13 mouse cellular contexts compared by ENCODE assay signal in genomic region chr15:101308440-101309348, GRCm38 (mm10). TPM values are rescaled to one million over a fixed set of nuclear protein-coding genes. Genes with fewer than 3 reads are reported as not detected.
A peak's percentile ranks its signal among the peaks of the same experiment; 100 is the strongest.
DNase-seq lines count a peak whose midpoint lies in the region; ATAC-seq and TF ChIP-seq lines count a peak whose summit lies in the region.
"Had no signal": no experiment of that assay in that cellular context is flagged by ENCODE, and none has a peak within 500 bp of the region (broad histone marks: within the 10 kb centered on the region; RNA-seq: fewer than 3 reads in every experiment).

No protein-coding gene starts in this region.

- H3K9me3 ChIP-seq in lung, embryonic 15.5 days = no peaks in the 10 kb centered on the region
- H3K9me3 ChIP-seq in embryonic facial prominence, embryonic 15.5 days (replicated peaks) = no peaks in the 10 kb centered on the region
- H3K9me3 ChIP-seq in intestine, postnatal 0 days (ENCODE audit: control insufficient read depth) = no peaks in the 10 kb centered on the region
- H3K9me3 ChIP-seq in kidney, embryonic 15.5 days (replicated peaks) = no peaks in the 10 kb centered on the region
- H3K9me3 ChIP-seq: liver, embryonic 15.5 days had no signal

- H3K79me2 ChIP-seq in macrophage (ENCODE audit: inconsistent target) = no peaks in the 10 kb centered on the region

- peaks cover 21% of the 10 kb centered on the region for H3K4me1 ChIP-seq in lung, embryonic 15.5 days
- H3K4me1 ChIP-seq in embryonic facial prominence, embryonic 15.5 days = peaks cover 9% of the 10 kb centered on the region
- H3K4me1 ChIP-seq in intestine, postnatal 0 days (replicated peaks; ENCODE audit: control insufficient read depth, insufficient read depth, low read length) = no peaks in the 10 kb centered on the region
- H3K4me1 ChIP-seq in kidney, embryonic 15.5 days = peaks cover 24% of the 10 kb centered on the region
- H3K4me1 ChIP-seq: liver, embryonic 15.5 days had no signal

- no peak overlapping the region for H3K4me2 ChIP-seq in lung, embryonic 15.5 days
- no peak overlapping the region for H3K4me2 ChIP-seq in embryonic facial prominence, embryonic 15.5 days (replicated peaks)
- H3K4me2 ChIP-seq in intestine, postnatal 0 days (replicated peaks; ENCODE audit: low read depth) = no peak overlapping the region
- no peak overlapping the region for H3K4me2 ChIP-seq in kidney, embryonic 15.5 days
- H3K4me2 ChIP-seq: liver, embryonic 15.5 days had no signal

- H3K27ac ChIP-seq in lung, embryonic 15.5 days = peak overlapping the region; percentile 53; the same call in 1 of the 2 replicates
- peak overlapping the region; percentile 39 for H3K27ac ChIP-seq in embryonic facial prominence, embryonic 15.5 days (replicated peaks)
- H3K27ac ChIP-seq in macrophage = peak overlapping the region; percentile 36
- H3K27ac ChIP-seq in intestine, postnatal 0 days (ENCODE audit: low read depth, low read length) = no peak overlapping the region
- H3K27ac ChIP-seq in kidney, embryonic 15.5 days = no peak overlapping the region
- H3K27ac ChIP-seq: hindbrain, postnatal 0 days; liver, embryonic 15.5 days had no signal

- WGBS in lung, embryonic 15.5 days = 47% methylated on average over 13 of the region's 13 CpGs
- WGBS in embryonic facial prominence, embryonic 15.5 days = 35% methylated on average over 13 of the region's 13 CpGs
- WGBS in macrophage (ENCODE audit: missing documents) = 47% methylated on average over 13 of the region's 13 CpGs
- 65% methylated on average over 13 of the region's 13 CpGs for WGBS in intestine, postnatal 0 days
- WGBS in kidney, embryonic 15.5 days = 56% methylated on average over 13 of the region's 13 CpGs

- H3K27me3 ChIP-seq in lung, embryonic 15.5 days = no peaks in the 10 kb centered on the region
- H3K27me3 ChIP-seq in embryonic facial prominence, embryonic 15.5 days = no peaks in the 10 kb centered on the region
- no peaks in the 10 kb centered on the region for H3K27me3 ChIP-seq in intestine, postnatal 0 days (replicated peaks; ENCODE audit: control insufficient read depth, insufficient read depth, low read length)
- no peaks in the 10 kb centered on the region for H3K27me3 ChIP-seq in kidney, embryonic 15.5 days
- H3K27me3 ChIP-seq: liver, embryonic 15.5 days; Patski had no signal

- 0 out of 2 replicates have a peak, but pooled peaks have one; percentile 6 for ATAC-seq in lung, embryonic 15.5 days (ENCODE audit: borderline replicate concordance, extremely low read depth, low FRiP score, low TSS enrichment)
- ATAC-seq in embryonic facial prominence, embryonic 15.5 days (ENCODE audit: insufficient number of reproducible peaks, low FRiP score, low TSS enrichment, low read depth) = no peak
- no peak for ATAC-seq in intestine, postnatal 0 days
- no peak for ATAC-seq in kidney, embryonic 15.5 days (replicated peaks; ENCODE audit: low FRiP score)
- ATAC-seq: hindbrain, postnatal 0 days; Patski had no signal

- DNase-seq in gastrocnemius, postnatal 25 days = peak; percentile 57
- no peak for DNase-seq in gastrocnemius, adult 8-10 months (ENCODE audit: low spot score in 2 of 2)
- no peak for DNase-seq in lung, postnatal 14 days
- DNase-seq: adrenal gland, postnatal 36 days had no signal

- no peaks in the 10 kb centered on the region for H3K36me3 ChIP-seq in lung, embryonic 15.5 days
- no peaks in the 10 kb centered on the region for H3K36me3 ChIP-seq in embryonic facial prominence, embryonic 15.5 days
- no peaks in the 10 kb centered on the region for H3K36me3 ChIP-seq in macrophage (ENCODE audit: inconsistent target)
- H3K36me3 ChIP-seq in intestine, postnatal 0 days (ENCODE audit: control insufficient read depth, insufficient read depth) = no peaks in the 10 kb centered on the region
- H3K36me3 ChIP-seq in kidney, embryonic 15.5 days = no peaks in the 10 kb centered on the region
- H3K36me3 ChIP-seq: liver, embryonic 15.5 days had no signal

- no peak overlapping the region for H3K4me3 ChIP-seq in lung, embryonic 15.5 days
- H3K4me3 ChIP-seq in embryonic facial prominence, embryonic 15.5 days (replicated peaks) = no peak overlapping the region
- no peak overlapping the region for H3K4me3 ChIP-seq in macrophage (ENCODE audit: inconsistent target)
- H3K4me3 ChIP-seq in intestine, postnatal 0 days (ENCODE audit: low read depth, low read length) = no peak overlapping the region
- no peak overlapping the region for H3K4me3 ChIP-seq in kidney, embryonic 15.5 days (replicated peaks)
- H3K4me3 ChIP-seq: liver, embryonic 15.5 days; myocyte had no signal

- no peak overlapping the region for H3K9ac ChIP-seq in lung, embryonic 15.5 days
- H3K9ac ChIP-seq in embryonic facial prominence, embryonic 15.5 days = no peak overlapping the region
- H3K9ac ChIP-seq in intestine, postnatal 0 days (ENCODE audit: low read depth, low read length) = no peak overlapping the region
- H3K9ac ChIP-seq in kidney, embryonic 15.5 days = no peak overlapping the region
- H3K9ac ChIP-seq: liver, embryonic 15.5 days had no signal

- no peak for TF ChIP-seq CTCF in intestine, postnatal 0 days (IDR thresholded peaks at IDR 0.05; ENCODE audit: low read depth)

RNA-seq across cellular contexts. Expression of gene 6030408B16Rik, which starts 15.7 kb away (rescaled TPM):
- under 1 TPM; 0.31 to 0.32 TPM for total RNA-seq in gastrocnemius, postnatal 25 days (2021)
- total RNA-seq in gastrocnemius, adult 8-10 months (2022) = not detected
- 48.1 and 50.0 TPM in 2 replicates for polyA plus RNA-seq in lung, embryonic 15.5 days (2015; fragmentation: Nextera tagmentation; extraction: Ambion mirVana)
- 1.3 and 1.5 TPM in 2 replicates for polyA plus RNA-seq in embryonic facial prominence, embryonic 15.5 days (2015; fragmentation: Nextera tagmentation; extraction: Ambion mirVana)
- total RNA-seq in macrophage (2018; cell fraction: chromatin; rRNA removed) = 1 to 10 TPM in 2 of 26 experiments, under 1 TPM in 11, not detected in 13; 0.35 to 1.2 (median 0.49) TPM
- not detected for total RNA-seq in macrophage (2018; cell fraction: cytosol; rRNA removed)
- total RNA-seq in macrophage (2018; cell fraction: nucleus; rRNA removed) = 1 to 10 TPM in 1 of 26 experiments, under 1 TPM in 3, not detected in 22; 0.39 to 1.3 (median 0.60) TPM
- not detected in 3 replicates for polyA plus RNA-seq in macrophage (2018)
- 0.48 and 0.77 TPM in 2 replicates for polyA plus RNA-seq in intestine, postnatal 0 days (2015; fragmentation: Nextera tagmentation; extraction: Ambion mirVana)
- 18.1 and 19.9 TPM in 2 replicates for polyA plus RNA-seq in kidney, embryonic 15.5 days (2015; fragmentation: Nextera tagmentation; extraction: Ambion mirVana)
- total RNA-seq: hindbrain, postnatal 0 days had no signal
- polyA plus RNA-seq: Patski had no signal

RNA-seq across cellular contexts. Expression of gene Atg101, which starts 24.6 kb away (rescaled TPM):
- 10 to 100 TPM; 22.3 to 31.3 TPM for total RNA-seq in gastrocnemius, postnatal 25 days (2021)
- 10 to 100 TPM; 28.6 to 35.4 (median 31.8) TPM for total RNA-seq in gastrocnemius, adult 8-10 months (2022)
- polyA plus RNA-seq in lung, embryonic 15.5 days (2015; fragmentation: Nextera tagmentation; extraction: Ambion mirVana) = 74.5 and 76.8 TPM in 2 replicates
- 69.9 and 71.9 TPM in 2 replicates for polyA plus RNA-seq in embryonic facial prominence, embryonic 15.5 days (2015; fragmentation: Nextera tagmentation; extraction: Ambion mirVana)
- total RNA-seq in macrophage (2018; cell fraction: chromatin; rRNA removed) = 10 to 100 TPM in 15 of 26 experiments, 1 to 10 TPM in 11; 3.2 to 27.1 (median 11.0) TPM
- total RNA-seq in macrophage (2018; cell fraction: cytosol; rRNA removed) = 10 to 100 TPM; 10.5 to 25.7 (median 19.1) TPM
- total RNA-seq in macrophage (2018; cell fraction: nucleus; rRNA removed) = 10 to 100 TPM in 20 of 26 experiments, 1 to 10 TPM in 6; 6.5 to 19.8 (median 11.5) TPM
- 19.7 to 26.3 TPM (median 22.9 TPM) in 3 replicates for polyA plus RNA-seq in macrophage (2018)
- polyA plus RNA-seq in intestine, postnatal 0 days (2015; fragmentation: Nextera tagmentation; extraction: Ambion mirVana) = 46.5 and 50.9 TPM in 2 replicates
- 75.0 and 80.1 TPM in 2 replicates for polyA plus RNA-seq in kidney, embryonic 15.5 days (2015; fragmentation: Nextera tagmentation; extraction: Ambion mirVana)

RNA-seq across cellular contexts. Expression of gene Nr4a1, which starts 54.6 kb away (rescaled TPM):
- total RNA-seq in gastrocnemius, postnatal 25 days (2021) = 10 to 100 TPM; 52.2 to 90.7 TPM
- 100 to 1,000 TPM; 114 to 232 (median 117) TPM for total RNA-seq in gastrocnemius, adult 8-10 months (2022)
- polyA plus RNA-seq in lung, embryonic 15.5 days (2015; fragmentation: Nextera tagmentation; extraction: Ambion mirVana) = 9.2 and 9.9 TPM in 2 replicates
- polyA plus RNA-seq in embryonic facial prominence, embryonic 15.5 days (2015; fragmentation: Nextera tagmentation; extraction: Ambion mirVana) = 16.0 and 16.4 TPM in 2 replicates
- 1,000 to 10,000 TPM in 3 of 26 experiments, 100 to 1,000 TPM in 4, 10 to 100 TPM in 9, 1 to 10 TPM in 10; 1.2 to 1,725 (median 19.2) TPM for total RNA-seq in macrophage (2018; cell fraction: chromatin; rRNA removed)
- total RNA-seq in macrophage (2018; cell fraction: cytosol; rRNA removed) = 100 to 1,000 TPM in 7 of 26 experiments, 10 to 100 TPM in 9, 1 to 10 TPM in 9, under 1 TPM in 1; 0.88 to 552 (median 14.8) TPM
- total RNA-seq in macrophage (2018; cell fraction: nucleus; rRNA removed) = 1,000 to 10,000 TPM in 2 of 26 experiments, 100 to 1,000 TPM in 7, 10 to 100 TPM in 9, 1 to 10 TPM in 7, under 1 TPM in 1; 0.94 to 1,649 (median 21.6) TPM
- 6.1 to 9.4 TPM (median 7.1 TPM) in 3 replicates for polyA plus RNA-seq in macrophage (2018)
- polyA plus RNA-seq in intestine, postnatal 0 days (2015; fragmentation: Nextera tagmentation; extraction: Ambion mirVana) = 5.9 and 10.0 TPM in 2 replicates
- 9.8 and 10.0 TPM in 2 replicates for polyA plus RNA-seq in kidney, embryonic 15.5 days (2015; fragmentation: Nextera tagmentation; extraction: Ambion mirVana)

Comparison
In these comparisons a context has a peak if more than half of its experiments do, and no peak if none do; other contexts are left out.
1. H3K27ac ChIP-seq: peak in lung, embryonic 15.5 days (single experiment), embryonic facial prominence, embryonic 15.5 days (single experiment) and macrophage (single experiment); none in intestine, postnatal 0 days (single experiment) and kidney, embryonic 15.5 days (single experiment).